Mouse (Mus musculus): ENCODE measurements around the gene Ost4.

The Ost4 gene

GRCm38 (mm10) chr5:30923119-30923518 is 15.5 kb upstream of the Ost4 start:
- no peak for DNase-seq (ENCODE audit: low spot score)

GRCm38 (mm10) chr5:30922581-30923041 is 15.0 kb upstream of the Ost4 start:
- DNase-seq (ENCODE audit: low spot score): peak; percentile 55

GRCm38 (mm10) chr5:30921256-30922033 is 13.9 kb upstream of the Ost4 start, which contains the start of gene Khk:
Gene Khk, plus strand, starts transcription at chr5:30921431.
- DNase-seq (ENCODE audit: low spot score): peak; percentile 90

GRCm38 (mm10) chr5:30920621-30921020 is 13.0 kb upstream of the Ost4 start:
- DNase-seq (ENCODE audit: low spot score): no peak

GRCm38 (mm10) chr5:30919831-30920614 is 12.4 kb upstream of the Ost4 start:
- no peak for DNase-seq (ENCODE audit: low spot score)

- no peak for DNase-seq (ENCODE audit: low spot score)
Observed at GRCm38 (mm10) chr5:30918691-30919090, 11.1 kb upstream of the Ost4 start.

GRCm38 (mm10) chr5:30917891-30918670 is 10.5 kb upstream of the Ost4 start:
- DNase-seq (ENCODE audit: low spot score): no peak

- no peak for DNase-seq (ENCODE audit: low spot score)
Observed at GRCm38 (mm10) chr5:30917348-30917747, 9.8 kb upstream of the Ost4 start.

- DNase-seq (ENCODE audit: low spot score): no peak
Observed at GRCm38 (mm10) chr5:30916841-30917240, 9.3 kb upstream of the Ost4 start.

- DNase-seq (ENCODE audit: low spot score): peak; percentile 96
Observed at GRCm38 (mm10) chr5:30915974-30916433, 8.4 kb upstream of the Ost4 start.

- no peak for DNase-seq (ENCODE audit: low spot score)
Observed at GRCm38 (mm10) chr5:30915456-30915855, 7.9 kb upstream of the Ost4 start.

- no peak for DNase-seq (ENCODE audit: low spot score)
Observed at GRCm38 (mm10) chr5:30914849-30915248, 7.3 kb upstream of the Ost4 start.

- no peak for DNase-seq (ENCODE audit: low spot score)
Observed at GRCm38 (mm10) chr5:30914101-30914635, 6.6 kb upstream of the Ost4 start.

- peak; percentile 73 for DNase-seq (ENCODE audit: low spot score)
Observed at GRCm38 (mm10) chr5:30913060-30913841, 5.7 kb upstream of the Ost4 start, which contains the start of gene Emilin1. Gene Emilin1, plus strand, starts transcription at chr5:30913402.

GRCm38 (mm10) chr5:30912156-30912555 is 4.6 kb upstream of the Ost4 start:
- DNase-seq (ENCODE audit: low spot score): no peak

GRCm38 (mm10) chr5:30910481-30910880 is 2.9 kb upstream of the Ost4 start:
- no peak for DNase-seq (ENCODE audit: low spot score)

- DNase-seq (ENCODE audit: low spot score): no peak
Observed at GRCm38 (mm10) chr5:30909863-30910262, 2.3 kb upstream of the Ost4 start.

GRCm38 (mm10) chr5:30909300-30909659 is 1.7 kb upstream of the Ost4 start:
- no peak for DNase-seq (ENCODE audit: low spot score)

- no peak for DNase-seq (ENCODE audit: low spot score)
Observed at GRCm38 (mm10) chr5:30908426-30909299, 1.1 kb upstream of the Ost4 start.

- no peak for DNase-seq (ENCODE audit: low spot score)
Observed at GRCm38 (mm10) chr5:30901860-30902259, 5.7 kb downstream of the Ost4 start.
